Mouse (Mus musculus): Measurements from ENCODE around the gene Fam196a. TPM values are rescaled to one million over a fixed set of nuclear protein-coding genes. Genes with fewer than 3 reads are reported as not detected.

Fam196a gene
- 1.9 and 2.1 TPM in 2 replicates for polyA plus RNA-seq (2016; fragmentation: Nextera tagmentation; extraction: Ambion mirVana)

- WGBS = under 1% methylated on average over 69 of the region's 71 CpGs
- H3K27ac ChIP-seq = peak within 1 kb of the TSS; percentile 67
- H3K4me1 ChIP-seq (replicated peaks) = peaks cover 31% of the 10 kb centered on the region
- no peaks in the 10 kb centered on the region for H3K9me3 ChIP-seq
- no peaks in the 10 kb centered on the region for H3K36me3 ChIP-seq
- peak within 1 kb of the TSS; percentile 66 for H3K4me3 ChIP-seq
- H3K27me3 ChIP-seq (ENCODE audit: insufficient read depth, poor library complexity, severe bottlenecking) = peaks cover 53% of the 10 kb centered on the region
- peak; percentile 80 for DNase-seq (ENCODE audit: low spot score)
Measured at GRCm38 (mm10) chr7:134937927-134938609, at the start of gene Fam196a. TSS of gene Fam196a (minus strand) at chr7:134938430.

GRCm38 (mm10) chr7:134961608-134962007, 23.4 kb upstream of the Fam196a start:
- Histone ChIP-seq H3K4me3 (no peak overlapping the region), H3K36me3 (no peaks in the 10 kb centered on the region), H3K4me1 (replicated peaks) (peaks cover 6% of the 10 kb centered on the region; the same call in 1 of the 2 replicates), H3K27me3 (ENCODE audit: insufficient read depth, poor library complexity, severe bottlenecking) (no peaks in the 10 kb centered on the region), H3K27ac (no peak overlapping the region), H3K9me3 (no peaks in the 10 kb centered on the region)
- DNase-seq (ENCODE audit: low spot score) = no peak
- WGBS = 91% methylated on average over 2 of the region's 2 CpGs

- Histone ChIP-seq H3K4me1 (replicated peaks) (peaks cover 6% of the 10 kb centered on the region; the same call in 1 of the 2 replicates), H3K27me3 (ENCODE audit: insufficient read depth, poor library complexity, severe bottlenecking) (no peaks in the 10 kb centered on the region), H3K4me3 (no peak overlapping the region), H3K27ac (no peak overlapping the region), H3K36me3 (no peaks in the 10 kb centered on the region), H3K9me3 (no peaks in the 10 kb centered on the region)
- DNase-seq (ENCODE audit: low spot score) = no peak
- 64% methylated on average over 4 of the region's 4 CpGs for WGBS
Measured at GRCm38 (mm10) chr7:134960871-134961270, 22.6 kb upstream of the Fam196a start.

GRCm38 (mm10) chr7:134959086-134959485, 20.9 kb upstream of the Fam196a start:
- H3K27ac ChIP-seq = no peak overlapping the region
- WGBS = 92% methylated on average over 6 of the region's 6 CpGs
- H3K36me3 ChIP-seq = no peaks in the 10 kb centered on the region
- H3K27me3 ChIP-seq (ENCODE audit: insufficient read depth, poor library complexity, severe bottlenecking) = no peaks in the 10 kb centered on the region
- H3K4me1 ChIP-seq (replicated peaks) = peaks cover 6% of the 10 kb centered on the region; the same call in 1 of the 2 replicates
- DNase-seq (ENCODE audit: low spot score) = no peak
- no peak overlapping the region for H3K4me3 ChIP-seq
- H3K9me3 ChIP-seq = no peaks in the 10 kb centered on the region

GRCm38 (mm10) chr7:134945925-134946716, 7.9 kb upstream of the Fam196a start:
- H3K4me1 ChIP-seq (replicated peaks) = peaks cover 5% of the 10 kb centered on the region
- no peaks in the 10 kb centered on the region for H3K9me3 ChIP-seq
- no peak overlapping the region for H3K4me3 ChIP-seq
- H3K27ac ChIP-seq = no peak overlapping the region
- no peaks in the 10 kb centered on the region for H3K36me3 ChIP-seq
- WGBS = 87% methylated on average over 7 of the region's 7 CpGs
- DNase-seq (ENCODE audit: low spot score) = no peak
- no peaks in the 10 kb centered on the region for H3K27me3 ChIP-seq (ENCODE audit: insufficient read depth, poor library complexity, severe bottlenecking)

- H3K9me3 ChIP-seq = no peaks in the 10 kb centered on the region
- peaks cover 8% of the 10 kb centered on the region for H3K4me1 ChIP-seq (replicated peaks)
- peaks cover 14% of the 10 kb centered on the region for H3K27me3 ChIP-seq (ENCODE audit: insufficient read depth, poor library complexity, severe bottlenecking)
- DNase-seq (ENCODE audit: low spot score) = no peak
- no peak overlapping the region for H3K4me3 ChIP-seq
- no peak overlapping the region for H3K27ac ChIP-seq
- H3K36me3 ChIP-seq = no peaks in the 10 kb centered on the region
- 80% methylated on average over 7 of the region's 7 CpGs for WGBS
Measured at GRCm38 (mm10) chr7:134943701-134944100, 5.5 kb upstream of the Fam196a start.

GRCm38 (mm10) chr7:134943063-134943462, 4.8 kb upstream of the Fam196a start:
- DNase-seq (ENCODE audit: low spot score) = no peak
- 75% methylated on average over 6 of the region's 6 CpGs for WGBS
- Histone ChIP-seq H3K4me1 (replicated peaks) (peaks cover 15% of the 10 kb centered on the region), H3K9me3 (no peaks in the 10 kb centered on the region), H3K4me3 (no peak overlapping the region), H3K27me3 (ENCODE audit: insufficient read depth, poor library complexity, severe bottlenecking) (peaks cover 21% of the 10 kb centered on the region), H3K36me3 (no peaks in the 10 kb centered on the region), H3K27ac (no peak overlapping the region; the same call in 1 of the 2 replicates)

- DNase-seq (ENCODE audit: low spot score) = no peak
Measured at GRCm38 (mm10) chr7:134941891-134942290, 3.7 kb upstream of the Fam196a start.

GRCm38 (mm10) chr7:134937471-134937926, 731 bp downstream of the Fam196a start:
- Histone ChIP-seq H3K9me3 (no peaks in the 10 kb centered on the region), H3K4me3 (peak overlapping the region; percentile 66), H3K36me3 (no peaks in the 10 kb centered on the region), H3K27ac (peak overlapping the region; percentile 67), H3K27me3 (ENCODE audit: insufficient read depth, poor library complexity, severe bottlenecking) (peaks cover 53% of the 10 kb centered on the region), H3K4me1 (replicated peaks) (peaks cover 31% of the 10 kb centered on the region)
- under 1% methylated on average over 37 of the region's 37 CpGs for WGBS
- peak; percentile 44 for DNase-seq (ENCODE audit: low spot score)

More at GRCm38 (mm10) chr7:134941891-134942290, 3.7 kb upstream of the Fam196a start:
- no peaks in the 10 kb centered on the region for H3K36me3 ChIP-seq
- WGBS = 92% methylated on average over 6 of the region's 6 CpGs
- no peaks in the 10 kb centered on the region for H3K9me3 ChIP-seq
- peaks cover 26% of the 10 kb centered on the region for H3K4me1 ChIP-seq (replicated peaks)
- no peak overlapping the region for H3K4me3 ChIP-seq
- peaks cover 32% of the 10 kb centered on the region for H3K27me3 ChIP-seq (ENCODE audit: insufficient read depth, poor library complexity, severe bottlenecking)
- no peak overlapping the region for H3K27ac ChIP-seq

GRCm38 (mm10) chr7:134931886-134932285, 6.3 kb downstream of the Fam196a start:
- DNase-seq (ENCODE audit: low spot score) = no peak
- peaks cover 10% of the 10 kb centered on the region for H3K4me1 ChIP-seq (replicated peaks)
- H3K27ac ChIP-seq = no peak overlapping the region
- WGBS = 71% methylated on average over 2 of the region's 2 CpGs
- no peaks in the 10 kb centered on the region for H3K36me3 ChIP-seq
- H3K4me3 ChIP-seq = no peak overlapping the region
- peaks cover 21% of the 10 kb centered on the region for H3K27me3 ChIP-seq (ENCODE audit: insufficient read depth, poor library complexity, severe bottlenecking)
- no peaks in the 10 kb centered on the region for H3K9me3 ChIP-seq

- Histone ChIP-seq H3K27me3 (ENCODE audit: insufficient read depth, poor library complexity, severe bottlenecking) (no peaks in the 10 kb centered on the region), H3K9me3 (no peaks in the 10 kb centered on the region), H3K36me3 (no peaks in the 10 kb centered on the region), H3K4me3 (no peak overlapping the region), H3K27ac (no peak overlapping the region), H3K4me1 (replicated peaks) (no peaks in the 10 kb centered on the region)
- no peak for DNase-seq (ENCODE audit: low spot score)
- 54% methylated on average over 2 of the region's 2 CpGs for WGBS
Measured at GRCm38 (mm10) chr7:134901992-134902391, 36.2 kb downstream of the Fam196a start.

- 95% methylated on average over 2 of the region's 2 CpGs for WGBS
- no peak for DNase-seq (ENCODE audit: low spot score)
- Histone ChIP-seq H3K27ac (no peak overlapping the region), H3K9me3 (no peaks in the 10 kb centered on the region), H3K4me1 (replicated peaks) (no peaks in the 10 kb centered on the region), H3K27me3 (ENCODE audit: insufficient read depth, poor library complexity, severe bottlenecking) (no peaks in the 10 kb centered on the region), H3K36me3 (no peaks in the 10 kb centered on the region), H3K4me3 (no peak overlapping the region)
Measured at GRCm38 (mm10) chr7:134899462-134899861, 38.8 kb downstream of the Fam196a start.

GRCm38 (mm10) chr7:134894604-134895003, 43.6 kb downstream of the Fam196a start:
- Histone ChIP-seq H3K36me3 (no peaks in the 10 kb centered on the region), H3K27me3 (ENCODE audit: insufficient read depth, poor library complexity, severe bottlenecking) (no peaks in the 10 kb centered on the region), H3K9me3 (no peaks in the 10 kb centered on the region), H3K4me3 (no peak overlapping the region), H3K4me1 (replicated peaks) (no peaks in the 10 kb centered on the region), H3K27ac (no peak overlapping the region)
- WGBS = 75% methylated on average over 2 of the region's 2 CpGs
- DNase-seq (ENCODE audit: low spot score) = no peak

Data from hindbrain, embryonic 10.5 days (tissue).